Mouse (Mus musculus) embryonic facial prominence, embryonic 10.5 days (tissue): ENCODE results near the gene Pitpnc1. TPM values are rescaled to one million over a fixed set of nuclear protein-coding genes. Genes with fewer than 3 reads are reported as not detected.

Experiments used
- DNase-seq: peaks from one replicate; pipeline ENCODE4 v3.0.0-alpha.2; 2017; ENCODE audit warnings: low spot score
- H3K27ac ChIP-seq: fragments of 300-500 bp; sonication (generic); replicated peaks from 2 replicates; pipeline ENCODE4 v1.5.1; 2016; ENCODE audit warnings: mild to moderate bottlenecking
- H3K27me3 ChIP-seq: fragments of 300-500 bp; sonication (generic); replicated peaks from 2 replicates; pipeline ENCODE4 v1.6.1; 2016; ENCODE audit warnings: low read depth, mild to moderate bottlenecking; ENCODE audit not compliant: poor library complexity, severe bottlenecking
- H3K36me3 ChIP-seq: fragments of 300-500 bp; sonication (generic); replicated peaks from 2 replicates; pipeline ENCODE4 v1.6.1; 2016; ENCODE audit warnings: mild to moderate bottlenecking, moderate library complexity
- H3K4me1 ChIP-seq: fragments of 300-500 bp; sonication (generic); 2 replicates; pipeline ENCODE4 v1.6.1; 2016
- H3K4me3 ChIP-seq: fragments of 300-500 bp; sonication (generic); 2 replicates; pipeline ENCODE4 v1.5.1; 2016; ENCODE audit warnings: mild to moderate bottlenecking, moderate library complexity
- H3K9me3 ChIP-seq: fragments of 300-500 bp; sonication (generic); 2 replicates; pipeline ENCODE4 v1.6.1; 2016; ENCODE audit warnings: mild to moderate bottlenecking
- WGBS: fragments of 180-500 bp; shearing (Covaris S2); methylation state at CpG from one replicate; pipeline ENCODE4 v1.1.7; 2016; 5-methylcytosine and 5-hydroxymethylcytosine counted together
- polyA plus RNA-seq: library from polyadenylated mRNA; unstranded; fragments of >200 nt; fragmentation: Nextera tagmentation; extraction: Ambion mirVana; gene quantifications from 2 replicates; pipeline ENCODE4 v1.2.1, GENCODE M21; 2016

Pitpnc1 gene
- polyA plus RNA-seq, 1 experiment from 2014 or later = 42.5 TPM

- no peak for DNase-seq
- no peak overlapping the region for H3K27ac ChIP-seq
- H3K27me3 ChIP-seq = no peaks in the 10 kb centered on the region
- H3K9me3 ChIP-seq = peaks cover 10% of the 10 kb centered on the region
- peaks cover 20% of the 10 kb centered on the region for H3K4me1 ChIP-seq
- peaks cover 24% of the 10 kb centered on the region for H3K36me3 ChIP-seq
- 89% methylated on average over 4 of the region's 4 CpGs for WGBS
- H3K4me3 ChIP-seq = no peak overlapping the region
Measured at GRCm38 (mm10) chr11:107265861-107266260, 204.6 kb downstream of the Pitpnc1 start.

- Histone ChIP-seq H3K27me3 (no peaks in the 10 kb centered on the region), H3K36me3 (peaks cover 22% of the 10 kb centered on the region), H3K9me3 (peaks cover 10% of the 10 kb centered on the region), H3K4me1 (peaks cover 20% of the 10 kb centered on the region), H3K27ac (peak overlapping the region; percentile 30; the same call in 1 of the 2 replicates), H3K4me3 (no peak overlapping the region)
- WGBS = 73% methylated on average over 20 of the region's 20 CpGs
- DNase-seq = no peak
Measured at GRCm38 (mm10) chr11:107264889-107265615, 205.4 kb downstream of the Pitpnc1 start.

GRCm38 (mm10) chr11:107263838-107264237, 206.7 kb downstream of the Pitpnc1 start:
- no peak for DNase-seq
- Histone ChIP-seq H3K36me3 (peaks cover 16% of the 10 kb centered on the region), H3K27ac (no peak overlapping the region), H3K9me3 (peaks cover 10% of the 10 kb centered on the region), H3K27me3 (no peaks in the 10 kb centered on the region), H3K4me1 (peaks cover 29% of the 10 kb centered on the region), H3K4me3 (no peak overlapping the region)
- WGBS = 70% methylated on average over 9 of the region's 9 CpGs

DNA sequence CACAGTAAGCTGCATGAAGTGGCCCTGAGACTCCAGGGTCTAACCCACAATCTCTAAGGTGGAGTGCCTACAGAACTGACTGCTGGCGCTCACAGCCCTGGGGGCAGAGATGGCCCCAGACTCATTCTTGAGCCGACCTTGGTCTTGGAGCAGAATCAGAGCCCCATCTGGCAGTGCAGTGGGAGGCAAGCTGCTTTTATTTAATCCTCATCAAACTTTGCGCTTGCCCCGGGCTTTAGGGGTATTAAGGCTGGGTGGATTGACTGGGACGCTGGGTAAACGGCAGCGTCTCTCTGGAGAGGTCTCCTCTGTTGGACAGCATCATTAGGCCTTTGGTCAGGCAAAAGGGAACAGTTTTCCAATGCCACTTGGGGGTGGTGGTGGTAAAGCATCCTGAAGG, 211.1 kb downstream of the Pitpnc1 start:
- Histone ChIP-seq H3K4me1 (peaks cover 22% of the 10 kb centered on the region), H3K27ac (no peak overlapping the region), H3K9me3 (no peaks in the 10 kb centered on the region), H3K36me3 (peaks cover 17% of the 10 kb centered on the region), H3K27me3 (no peaks in the 10 kb centered on the region), H3K4me3 (no peak overlapping the region)
- WGBS = 75% methylated on average over 7 of the region's 7 CpGs
- no peak for DNase-seq

DNA sequence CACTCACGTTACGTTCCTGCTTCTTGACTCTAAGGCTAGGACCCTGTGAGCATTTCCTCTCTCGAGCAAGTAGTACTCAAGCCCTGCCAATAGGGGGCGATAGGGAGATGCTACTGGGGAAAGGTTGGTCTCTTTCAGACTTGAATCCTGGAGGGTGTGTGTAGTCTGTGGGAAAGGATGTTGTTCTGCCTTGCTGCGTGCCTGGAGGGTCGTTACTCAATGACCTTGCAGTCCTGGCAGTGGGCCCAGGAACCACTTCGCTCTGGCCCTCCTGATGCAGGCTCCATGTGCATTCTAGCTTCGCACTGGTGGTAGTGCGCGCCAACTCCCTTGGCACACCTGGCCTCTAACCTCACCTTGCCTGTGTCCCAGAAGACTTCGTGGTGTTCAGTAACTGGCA, 215.3 kb downstream of the Pitpnc1 start:
- Histone ChIP-seq H3K9me3 (peaks cover 5% of the 10 kb centered on the region; the same call in 1 of the 2 replicates), H3K27me3 (no peaks in the 10 kb centered on the region), H3K4me3 (no peak overlapping the region), H3K36me3 (peaks cover 54% of the 10 kb centered on the region), H3K27ac (no peak overlapping the region), H3K4me1 (peaks cover 13% of the 10 kb centered on the region; the same call in 1 of the 2 replicates)
- peak; percentile 30 for DNase-seq
- WGBS = 91% methylated on average over 11 of the region's 11 CpGs

DNA sequence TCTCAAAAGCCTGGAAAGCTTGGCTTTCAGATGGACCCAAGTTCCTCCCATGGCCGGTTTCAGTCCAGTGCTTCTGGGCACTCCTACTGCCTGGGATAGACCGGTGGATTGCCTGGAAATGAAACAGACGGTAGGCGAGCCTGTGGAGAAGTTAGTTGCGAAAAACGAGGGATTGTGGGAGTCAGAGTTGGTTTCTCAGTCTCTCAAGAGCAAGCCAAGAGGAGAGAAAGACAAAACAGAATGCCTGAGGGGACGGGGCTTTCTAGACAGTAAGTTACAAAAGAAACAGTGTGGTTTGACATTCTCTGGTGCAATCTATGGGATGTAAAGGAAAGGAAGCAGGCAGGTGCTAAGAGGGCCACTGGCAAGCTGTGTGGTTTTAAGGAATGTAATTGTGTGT, 216.3 kb downstream of the Pitpnc1 start:
- peaks cover 5% of the 10 kb centered on the region; the same call in 1 of the 2 replicates for H3K4me1 ChIP-seq
- H3K36me3 ChIP-seq = peaks cover 62% of the 10 kb centered on the region
- H3K9me3 ChIP-seq = peaks cover 5% of the 10 kb centered on the region; the same call in 1 of the 2 replicates
- no peak overlapping the region for H3K27ac ChIP-seq
- 90% methylated on average over 7 of the region's 7 CpGs for WGBS
- DNase-seq = no peak
- H3K27me3 ChIP-seq = no peaks in the 10 kb centered on the region
- no peak overlapping the region for H3K4me3 ChIP-seq

- no peak for DNase-seq
- H3K4me1 ChIP-seq = no peaks in the 10 kb centered on the region
- WGBS = 94% methylated on average over 10 of the region's 10 CpGs
- no peak overlapping the region for H3K27ac ChIP-seq
- H3K36me3 ChIP-seq = peaks cover 79% of the 10 kb centered on the region
- no peak overlapping the region for H3K4me3 ChIP-seq
- peaks cover 5% of the 10 kb centered on the region; the same call in 1 of the 2 replicates for H3K9me3 ChIP-seq
- no peaks in the 10 kb centered on the region for H3K27me3 ChIP-seq
Measured at GRCm38 (mm10) chr11:107252026-107252425, 218.5 kb downstream of the Pitpnc1 start.

- H3K36me3 ChIP-seq = peaks cover 84% of the 10 kb centered on the region
- 86% methylated on average over 7 of the region's 7 CpGs for WGBS
- DNase-seq = no peak
- H3K4me1 ChIP-seq = no peaks in the 10 kb centered on the region
- H3K27me3 ChIP-seq = no peaks in the 10 kb centered on the region
- H3K27ac ChIP-seq = no peak overlapping the region
- H3K4me3 ChIP-seq = no peak overlapping the region
- peaks cover 5% of the 10 kb centered on the region; the same call in 1 of the 2 replicates for H3K9me3 ChIP-seq
Measured at GRCm38 (mm10) chr11:107251460-107251859, 219.0 kb downstream of the Pitpnc1 start.

GRCm38 (mm10) chr11:107250882-107251281, 219.6 kb downstream of the Pitpnc1 start:
- peaks cover 5% of the 10 kb centered on the region; the same call in 1 of the 2 replicates for H3K9me3 ChIP-seq
- H3K4me3 ChIP-seq = no peak overlapping the region
- peaks cover 90% of the 10 kb centered on the region for H3K36me3 ChIP-seq
- DNase-seq = no peak
- no peaks in the 10 kb centered on the region for H3K27me3 ChIP-seq
- H3K27ac ChIP-seq = no peak overlapping the region
- no peaks in the 10 kb centered on the region for H3K4me1 ChIP-seq
- 96% methylated on average over 8 of the region's 8 CpGs for WGBS

- peaks cover 9% of the 10 kb centered on the region; the same call in 1 of the 2 replicates for H3K9me3 ChIP-seq
- no peak overlapping the region for H3K4me3 ChIP-seq
- no peak for DNase-seq
- no peak overlapping the region for H3K27ac ChIP-seq
- peaks cover 93% of the 10 kb centered on the region for H3K36me3 ChIP-seq
- H3K27me3 ChIP-seq = no peaks in the 10 kb centered on the region
- H3K4me1 ChIP-seq = no peaks in the 10 kb centered on the region
- WGBS = 95% methylated on average over 7 of the region's 7 CpGs
Measured at GRCm38 (mm10) chr11:107248753-107249152, 221.7 kb downstream of the Pitpnc1 start.

DNA sequence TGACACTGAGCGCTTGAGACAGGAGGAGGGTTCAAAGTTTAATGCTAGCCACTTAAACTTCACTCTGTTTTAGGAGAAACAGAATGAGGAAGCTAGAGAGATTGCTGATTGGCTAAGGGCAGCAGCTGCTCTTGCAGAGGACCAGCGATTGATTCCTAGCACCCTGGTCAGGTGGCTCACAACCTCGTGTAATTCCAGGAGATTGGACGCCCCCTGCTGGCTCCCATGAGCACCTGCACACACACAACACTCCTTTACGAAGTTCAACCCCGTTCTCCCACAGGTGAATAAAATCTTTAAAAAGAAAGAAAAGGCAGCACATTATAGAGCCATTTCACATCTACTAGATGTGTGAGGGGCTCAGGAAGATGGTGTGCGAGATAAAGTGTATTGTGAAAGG, 224.8 kb downstream of the Pitpnc1 start:
- Histone ChIP-seq H3K36me3 (peaks cover 68% of the 10 kb centered on the region), H3K27ac (no peak overlapping the region), H3K27me3 (no peaks in the 10 kb centered on the region), H3K9me3 (peaks cover 4% of the 10 kb centered on the region; the same call in 1 of the 2 replicates), H3K4me3 (no peak overlapping the region), H3K4me1 (no peaks in the 10 kb centered on the region)
- 89% methylated on average over 7 of the region's 7 CpGs for WGBS
- DNase-seq = no peak

DNA sequence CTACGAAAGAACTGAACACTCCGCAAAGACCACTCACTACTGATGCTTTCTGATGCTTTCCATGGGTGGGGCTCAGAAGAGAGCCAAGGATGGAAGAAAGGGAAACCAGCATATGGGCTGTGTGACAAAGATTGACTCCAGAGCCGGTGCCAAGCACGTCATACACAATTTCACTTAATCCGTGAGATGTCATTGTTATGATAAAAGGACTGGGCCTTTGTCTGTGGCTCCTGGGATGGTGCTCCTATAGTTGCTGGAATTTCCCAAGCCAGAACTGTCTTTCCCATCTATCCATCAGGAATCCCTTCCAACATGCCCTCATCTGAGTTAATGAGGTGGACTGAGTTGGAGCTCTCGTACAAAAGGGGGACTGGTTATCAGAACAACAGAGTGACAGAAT, 227.4 kb downstream of the Pitpnc1 start:
- H3K27ac ChIP-seq = no peak overlapping the region
- H3K36me3 ChIP-seq = peaks cover 55% of the 10 kb centered on the region
- DNase-seq = no peak
- H3K27me3 ChIP-seq = no peaks in the 10 kb centered on the region
- H3K9me3 ChIP-seq = peaks cover 4% of the 10 kb centered on the region; the same call in 1 of the 2 replicates
- no peak overlapping the region for H3K4me3 ChIP-seq
- WGBS = 91% methylated on average over 6 of the region's 6 CpGs
- H3K4me1 ChIP-seq = no peaks in the 10 kb centered on the region

DNA sequence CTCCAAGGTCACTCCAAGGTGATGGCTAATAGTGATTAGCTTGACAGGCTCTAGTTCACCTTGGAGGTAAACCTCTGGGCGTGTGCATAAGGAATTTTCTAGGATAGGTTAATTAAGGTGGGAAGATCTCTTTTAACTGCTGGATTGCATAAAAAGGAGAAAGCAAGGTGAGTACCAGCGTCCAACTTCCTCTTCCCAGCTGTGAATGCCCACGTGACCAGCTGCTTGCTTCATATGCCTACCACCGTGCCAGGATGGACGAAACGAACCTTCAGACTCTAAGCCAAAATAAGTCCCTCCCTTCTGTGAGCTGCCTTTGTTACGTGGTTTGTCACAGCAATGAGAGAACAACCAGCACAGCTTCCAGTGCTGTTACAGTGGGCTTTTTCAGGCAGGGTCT, 228.8 kb downstream of the Pitpnc1 start:
- Histone ChIP-seq H3K36me3 (peaks cover 42% of the 10 kb centered on the region), H3K9me3 (peaks cover 4% of the 10 kb centered on the region; the same call in 1 of the 2 replicates), H3K27ac (no peak overlapping the region), H3K4me3 (no peak overlapping the region), H3K4me1 (no peaks in the 10 kb centered on the region), H3K27me3 (no peaks in the 10 kb centered on the region)
- 95% methylated on average over 7 of the region's 7 CpGs for WGBS
- no peak for DNase-seq
